Mouse (Mus musculus): Measurements from ENCODE around the gene Rpl23a.
A peak's percentile ranks its signal among the peaks of the same experiment; 100 is the strongest.

The Rpl23a gene

GRCm38 (mm10) chr11:78166161-78166560 lies 17.2 kb downstream of the Rpl23a start:
- DNase-seq = no peak

- DNase-seq = no peak
Observed at GRCm38 (mm10) chr11:78165761-78166109, 17.6 kb downstream of the Rpl23a start.

GRCm38 (mm10) chr11:78164924-78165760 lies 18.2 kb downstream of the Rpl23a start, which contains the start of gene Traf4:
Gene Traf4 (minus strand): TSS chr11:78165589.
- peak; percentile 76 to 87 for DNase-seq

- no peak for DNase-seq
Observed at GRCm38 (mm10) chr11:78164604-78164923, 18.8 kb downstream of the Rpl23a start.

- DNase-seq = no peak
Observed at GRCm38 (mm10) chr11:78163681-78164603, 19.4 kb downstream of the Rpl23a start.

GRCm38 (mm10) chr11:78163045-78163444 lies 20.3 kb downstream of the Rpl23a start:
- no peak for DNase-seq

GRCm38 (mm10) chr11:78162504-78162903 lies 20.9 kb downstream of the Rpl23a start:
- DNase-seq = no peak

GRCm38 (mm10) chr11:78161968-78162367 lies 21.4 kb downstream of the Rpl23a start:
- DNase-seq = no peak

GRCm38 (mm10) chr11:78161169-78161568 lies 22.2 kb downstream of the Rpl23a start:
- DNase-seq = no peak

- no peak for DNase-seq
Observed at GRCm38 (mm10) chr11:78160675-78161074, 22.7 kb downstream of the Rpl23a start.

- DNase-seq = no peak
Observed at GRCm38 (mm10) chr11:78160171-78160570, 23.2 kb downstream of the Rpl23a start.

GRCm38 (mm10) chr11:78159557-78159956 lies 23.8 kb downstream of the Rpl23a start:
- no peak for DNase-seq

- DNase-seq = peak; percentile 80 to 82
Observed at GRCm38 (mm10) chr11:78159096-78159495, 24.3 kb downstream of the Rpl23a start.

- DNase-seq = no peak
Observed at GRCm38 (mm10) chr11:78156156-78156699, 27.2 kb downstream of the Rpl23a start.

- no peak for DNase-seq
Observed at GRCm38 (mm10) chr11:78155674-78156073, 27.7 kb downstream of the Rpl23a start.

- peak in 1 of 2 experiments; percentile 17 for DNase-seq
Observed at GRCm38 (mm10) chr11:78153778-78154177, 29.6 kb downstream of the Rpl23a start.

GRCm38 (mm10) chr11:78152299-78153231 lies 30.8 kb downstream of the Rpl23a start:
- peak; percentile 84 to 89 for DNase-seq

GRCm38 (mm10) chr11:78151161-78151560 lies 32.2 kb downstream of the Rpl23a start:
- DNase-seq = peak in 1 of 2 experiments; percentile 24

GRCm38 (mm10) chr11:78146707-78147543 lies 36.5 kb downstream of the Rpl23a start:
- no peak for DNase-seq

GRCm38 (mm10) chr11:78146168-78146567 lies 37.2 kb downstream of the Rpl23a start:
- DNase-seq = no peak

- no peak for DNase-seq
Observed at GRCm38 (mm10) chr11:78143520-78143919, 39.9 kb downstream of the Rpl23a start.

All from cerebellum, adult 18-20 months (tissue).